Mouse (Mus musculus): ENCODE results near the gene 0610030E20Rik.

The 0610030E20Rik gene

GRCm38 (mm10) chr6:72348411-72348810, 1.3 kb downstream of the 0610030E20Rik start:
- no peak for DNase-seq (ENCODE audit: low read depth)

GRCm38 (mm10) chr6:72350214-72350613, 3.1 kb downstream of the 0610030E20Rik start:
- DNase-seq (ENCODE audit: low read depth) = no peak

DNA sequence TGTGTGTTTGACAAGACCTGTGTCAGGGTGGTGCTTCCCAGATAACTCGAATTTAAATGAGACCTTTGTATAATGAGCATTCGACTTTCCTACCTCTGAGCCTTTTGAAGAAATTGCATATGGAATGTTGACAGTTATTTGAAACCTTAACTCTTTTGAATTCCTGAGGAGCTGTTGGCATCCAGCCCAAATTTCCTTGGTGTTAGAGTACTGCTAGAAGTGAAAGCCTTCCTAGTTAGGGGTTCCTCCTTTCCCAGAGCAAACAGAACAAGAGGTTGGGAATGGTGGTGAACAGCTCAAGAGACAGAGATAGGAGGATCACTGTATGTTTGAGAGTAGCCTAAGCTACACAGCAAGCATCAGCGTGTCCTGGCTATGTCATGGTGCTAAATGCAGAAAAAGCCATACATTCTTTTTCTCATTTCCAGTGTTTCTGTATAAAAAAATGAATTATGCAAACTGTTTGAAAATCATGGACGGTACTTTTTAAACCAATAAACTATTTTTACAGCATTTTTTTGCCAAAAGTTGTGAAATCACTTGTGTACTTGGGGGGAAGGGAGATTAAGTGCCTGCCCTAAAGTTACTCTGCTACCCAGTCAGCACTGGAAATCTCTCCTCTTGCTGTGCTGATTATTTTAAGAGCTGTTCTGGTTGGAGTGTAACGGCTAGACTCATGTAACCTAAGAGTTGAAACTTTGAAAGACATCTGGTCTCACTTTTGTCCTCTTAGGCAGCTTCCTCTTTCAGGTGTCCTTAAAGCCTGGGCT, 5.7 kb downstream of the 0610030E20Rik start:
- DNase-seq (ENCODE audit: low read depth) = no peak

DNA sequence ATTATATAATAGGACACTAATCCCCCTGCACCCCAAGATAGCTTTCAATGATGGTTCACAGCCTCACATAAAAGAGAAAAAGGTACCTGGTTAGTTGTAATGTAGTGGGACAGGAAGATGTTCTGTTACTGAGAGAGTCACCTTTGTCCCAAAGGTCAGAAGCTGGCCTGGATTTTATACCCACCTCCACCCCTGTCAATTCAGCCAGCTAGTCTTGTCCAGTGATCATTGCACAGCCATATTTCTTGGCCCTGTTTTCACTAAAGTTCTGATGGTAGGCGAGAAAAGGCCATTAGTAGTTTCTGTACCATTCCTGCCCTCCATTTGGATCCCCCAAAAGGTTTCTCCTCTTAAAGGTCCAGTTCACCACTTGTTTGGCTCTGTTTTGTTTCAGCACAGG, 6.9 kb downstream of the 0610030E20Rik start:
- no peak for DNase-seq (ENCODE audit: low read depth)

GRCm38 (mm10) chr6:72355066-72355911, 8.2 kb downstream of the 0610030E20Rik start, which contains the start of gene Tmem150a:
Tmem150a (plus strand) TSS chr6:72355447.
- no peak for DNase-seq (ENCODE audit: low read depth)

GRCm38 (mm10) chr6:72356001-72356532, 8.9 kb downstream of the 0610030E20Rik start:
- DNase-seq (ENCODE audit: low read depth) = no peak

DNA sequence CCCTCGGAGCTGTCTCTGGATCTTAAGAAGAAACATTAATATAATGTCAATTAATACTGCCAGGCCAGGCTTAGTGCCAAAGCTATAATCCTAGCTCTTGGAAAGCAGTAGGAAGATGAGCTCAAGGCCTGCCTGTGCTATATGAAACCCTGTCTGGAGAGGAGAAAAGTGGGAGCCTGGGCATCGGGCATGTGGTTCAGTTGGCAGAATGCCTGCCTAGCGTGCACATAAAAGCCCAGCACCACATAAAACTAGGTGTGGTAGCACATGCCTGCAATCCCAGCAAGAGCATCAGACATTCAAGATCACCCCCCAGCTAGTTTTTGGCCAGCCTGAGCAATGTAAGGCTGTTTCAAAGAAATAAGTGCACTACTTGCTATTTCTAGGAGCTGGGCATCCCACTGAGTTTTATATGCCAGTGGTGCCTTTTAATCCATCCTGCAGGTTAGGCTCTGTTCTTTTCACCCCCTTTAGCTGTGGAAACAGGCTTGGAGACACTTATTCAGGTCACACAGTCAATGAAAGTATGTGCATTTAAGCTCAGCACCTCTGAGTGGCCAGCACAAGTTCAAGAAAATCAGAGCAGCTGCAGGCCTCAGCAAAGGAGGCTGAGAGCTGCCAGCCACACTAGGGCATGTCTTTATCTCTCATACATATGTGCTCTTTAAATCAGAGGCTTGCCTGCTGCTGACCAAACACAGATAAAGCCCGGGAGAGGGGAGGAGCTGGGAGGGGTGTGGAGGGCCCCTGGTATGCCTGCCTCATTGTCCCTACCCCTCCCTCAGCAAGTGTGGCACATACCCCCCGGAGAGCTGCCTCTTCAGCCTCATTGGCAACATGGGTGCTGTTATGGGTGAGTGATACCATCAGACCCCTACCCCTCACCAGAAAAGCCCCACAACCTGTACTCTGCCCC, 10.3 kb downstream of the 0610030E20Rik start:
- DNase-seq (ENCODE audit: low read depth) = no peak

DNA sequence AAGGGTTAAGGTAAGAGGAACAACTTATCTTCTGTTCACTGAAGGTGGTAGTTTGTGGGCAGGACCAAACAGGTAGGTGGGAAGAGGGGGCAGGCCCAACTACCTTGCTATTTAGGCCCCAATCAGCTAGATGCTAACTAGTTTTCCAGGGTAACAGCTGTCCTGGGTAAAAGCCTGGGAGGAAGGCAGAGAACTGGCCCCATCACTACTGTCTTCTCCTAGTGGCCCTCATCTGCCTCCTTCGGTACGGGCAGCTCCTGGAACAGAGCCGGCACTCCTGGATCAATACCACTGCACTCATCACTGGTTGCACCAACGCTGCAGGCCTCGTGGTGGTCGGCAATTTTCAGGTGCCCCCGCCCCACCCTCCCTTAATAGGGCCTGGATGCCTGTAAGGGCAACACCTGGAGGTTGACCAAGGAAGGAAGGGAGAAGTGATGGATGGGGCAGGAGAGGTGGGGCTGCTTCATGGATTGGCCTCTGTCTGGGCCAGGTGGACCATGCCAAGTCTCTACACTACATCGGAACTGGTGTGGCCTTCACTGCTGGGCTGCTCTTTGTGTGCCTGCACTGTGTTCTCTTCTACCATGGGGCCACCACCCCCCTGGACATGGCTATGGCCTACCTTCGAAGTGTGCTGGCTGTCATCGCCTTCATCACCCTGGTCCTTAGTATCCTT, 11.1 kb downstream of the 0610030E20Rik start:
- no peak for DNase-seq (ENCODE audit: low read depth)

GRCm38 (mm10) chr6:72359343-72359742, 12.2 kb downstream of the 0610030E20Rik start:
- DNase-seq (ENCODE audit: low read depth) = no peak

GRCm38 (mm10) chr6:72359891-72360598, 12.9 kb downstream of the 0610030E20Rik start:
- no peak for DNase-seq (ENCODE audit: low read depth)

GRCm38 (mm10) chr6:72360599-72360935, 13.4 kb downstream of the 0610030E20Rik start:
- no peak for DNase-seq (ENCODE audit: low read depth)

DNA sequence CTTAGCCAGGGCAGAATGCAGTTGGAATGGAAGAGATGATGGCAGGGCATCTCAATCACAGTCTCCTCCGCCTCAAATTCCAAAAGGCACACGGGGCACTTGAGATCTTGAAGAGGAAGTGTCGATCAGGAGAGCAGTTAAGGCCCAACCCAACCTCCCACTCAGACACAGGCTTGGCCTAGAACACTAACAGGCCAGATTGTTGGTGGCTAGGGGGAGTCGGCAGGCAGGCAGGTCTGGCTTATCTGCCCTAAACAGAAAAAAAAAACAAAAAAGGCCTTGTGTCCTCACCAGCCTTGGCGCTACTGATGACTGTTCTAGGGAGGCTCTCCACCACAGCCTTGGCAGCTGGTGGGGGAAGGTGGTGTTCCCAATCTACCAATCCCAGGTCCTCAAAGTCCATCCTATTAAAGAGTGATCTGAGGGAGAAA, 14.0 kb downstream of the 0610030E20Rik start:
- no peak for DNase-seq (ENCODE audit: low read depth)

- peak; percentile 97 for DNase-seq (ENCODE audit: low read depth)
Observed at GRCm38 (mm10) chr6:72362132-72363028, 15.3 kb downstream of the 0610030E20Rik start.

DNA sequence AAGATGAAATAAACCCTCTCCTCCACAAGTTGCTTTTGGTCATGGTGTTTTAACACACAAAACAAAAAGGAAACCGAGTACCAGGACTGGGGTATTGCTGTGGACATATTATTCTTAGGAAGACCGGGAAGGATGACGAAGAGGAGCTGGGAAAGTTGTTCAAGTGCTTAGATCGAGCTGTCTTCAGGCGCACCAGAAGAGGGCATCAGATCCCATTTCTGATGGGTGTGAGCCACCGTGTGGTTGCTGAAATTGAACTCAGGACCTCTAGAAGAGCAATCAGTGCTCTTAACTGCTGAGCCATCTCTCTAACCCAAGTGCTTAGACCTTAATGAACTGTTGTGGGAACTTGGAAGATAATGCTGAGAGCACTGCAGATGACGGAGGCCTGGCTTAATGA, 16.9 kb downstream of the 0610030E20Rik start:
- no peak for DNase-seq (ENCODE audit: low read depth)

GRCm38 (mm10) chr6:72364985-72365384, 17.9 kb downstream of the 0610030E20Rik start:
- DNase-seq (ENCODE audit: low read depth) = no peak

- DNase-seq (ENCODE audit: low read depth) = no peak
Observed at GRCm38 (mm10) chr6:72366304-72366703, 19.2 kb downstream of the 0610030E20Rik start.

- DNase-seq (ENCODE audit: low read depth) = no peak
Observed at GRCm38 (mm10) chr6:72366844-72367443, 19.8 kb downstream of the 0610030E20Rik start, which contains the start of gene Rnf181. Rnf181 (minus strand) TSS chr6:72366956.

DNA sequence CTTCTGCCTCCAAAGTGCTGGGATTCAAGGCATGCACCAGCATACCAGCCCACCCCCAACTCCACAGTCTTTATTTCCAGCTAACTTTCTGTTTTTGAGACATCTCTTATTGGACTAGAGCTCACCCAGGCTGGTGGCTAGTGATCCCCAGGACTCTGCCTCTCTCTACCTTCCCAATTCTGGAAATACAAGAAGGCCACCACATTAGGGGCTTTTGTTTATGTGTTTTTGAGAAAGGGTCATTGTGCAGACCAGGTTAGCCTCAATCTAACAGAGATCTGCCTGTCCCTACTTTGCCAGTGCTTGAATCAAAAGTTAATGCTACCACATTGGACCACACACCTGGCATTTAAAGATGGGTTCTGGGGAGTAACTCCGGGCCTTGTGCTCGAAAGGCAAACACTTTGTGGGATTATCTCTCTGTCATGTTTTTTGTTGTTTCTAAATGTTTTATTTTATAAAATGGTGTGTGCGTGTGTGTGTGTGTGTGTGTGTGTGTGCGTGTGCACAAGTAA, 20.4 kb downstream of the 0610030E20Rik start:
- DNase-seq (ENCODE audit: low read depth) = no peak

DNA sequence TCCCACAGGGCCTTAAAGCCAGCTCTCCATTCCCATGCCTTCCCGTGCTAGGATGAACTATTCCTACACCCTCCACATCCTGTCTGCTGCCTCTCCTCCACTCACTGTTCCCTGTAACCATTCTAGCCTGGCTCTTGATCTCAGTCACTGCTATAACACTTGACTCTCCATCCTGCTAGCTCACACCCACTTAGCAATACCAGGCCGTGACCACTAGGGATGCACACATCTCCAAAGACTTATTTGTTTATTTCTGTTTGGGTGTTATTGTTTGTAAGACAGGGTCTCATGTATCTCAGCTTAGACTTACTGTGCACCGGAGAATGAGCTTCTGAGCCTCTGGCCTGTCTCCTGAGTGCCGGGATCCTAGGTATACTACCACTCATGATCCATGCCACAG, 22.4 kb downstream of the 0610030E20Rik start:
- no peak for DNase-seq (ENCODE audit: low read depth)

All from c-Kit-positive CD71-positive TER-119-negative erythroid progenitor cells, embryonic 14.5 days (primary cell).